Mouse (Mus musculus) limb, embryonic 11.5 days (tissue): ENCODE results near the gene Pon3. TPM values are rescaled to one million over a fixed set of nuclear protein-coding genes. Genes with fewer than 3 reads are reported as not detected.

Experiments used
- ATAC-seq: fragments of 200-750 bp; cut with Nextera tagmentation; 2 replicates; pipeline ENCODE4 v1.8.0; 2017; ENCODE audit warnings: low read depth; ENCODE audit not compliant: insufficient number of reproducible peaks, low FRiP score, low TSS enrichment
- DNase-seq: peaks from one replicate; pipeline ENCODE4 v3.0.0-alpha.2; 2015; ENCODE audit warnings: low spot score
- H3K27ac ChIP-seq: fragments of 300-500 bp; sonication (generic); replicated peaks from 2 replicates; pipeline ENCODE4 v1.5.1; 2014; ENCODE audit warnings: low read depth, mild to moderate bottlenecking, low read length
- H3K27me3 ChIP-seq: fragments of 300-500 bp; sonication (generic); 2 replicates; pipeline ENCODE4 v1.6.1; 2014; ENCODE audit warnings: mild to moderate bottlenecking, low read length, mixed read lengths; ENCODE audit not compliant: control insufficient read depth, insufficient read depth
- H3K36me3 ChIP-seq: fragments of 300-500 bp; sonication (generic); 2 replicates; pipeline ENCODE4 v1.6.1; 2014; ENCODE audit warnings: mild to moderate bottlenecking, low read length, moderate library complexity, mixed read lengths; ENCODE audit not compliant: control insufficient read depth, insufficient read depth
- H3K4me1 ChIP-seq: fragments of 300-500 bp; sonication (generic); 2 replicates; pipeline ENCODE4 v1.6.1; 2014; ENCODE audit warnings: low read length, mixed read lengths; ENCODE audit not compliant: control insufficient read depth, insufficient read depth
- H3K4me2 ChIP-seq: fragments of 300-500 bp; sonication (generic); 2 replicates; pipeline ENCODE4 v1.6.1; 2014; ENCODE audit warnings: low read depth, mild to moderate bottlenecking, moderate library complexity; ENCODE audit not compliant: severe bottlenecking
- H3K4me3 ChIP-seq: fragments of 300-500 bp; sonication (generic); 2 replicates; pipeline ENCODE4 v1.5.1; 2014; ENCODE audit warnings: low read depth, low read length
- H3K9ac ChIP-seq: fragments of 300-500 bp; sonication (generic); 2 replicates; pipeline ENCODE4 v1.6.1; 2014; ENCODE audit warnings: mild to moderate bottlenecking, low read length
- H3K9me3 ChIP-seq: fragments of 300-500 bp; sonication (generic); 2 replicates; pipeline ENCODE4 v1.6.1; 2016; ENCODE audit warnings: low read length; ENCODE audit not compliant: control insufficient read depth
- WGBS: fragments of 180-500 bp; shearing (Covaris S2); extraction: QIAGEN DNeasy Blood & Tissue Kit; methylation state at CpG from one replicate; pipeline ENCODE4 v1.1.7; 2014; 5-methylcytosine and 5-hydroxymethylcytosine counted together
- polyA plus RNA-seq: library from polyadenylated mRNA; unstranded; fragments of >200 nt; fragmentation: Nextera tagmentation; extraction: Ambion mirVana; gene quantifications from 2 replicates; pipeline ENCODE4 v1.2.1, GENCODE M21; 2014

Pon3 gene
- polyA plus RNA-seq, 1 experiment from 2014 or later = 8.3 TPM

DNA sequence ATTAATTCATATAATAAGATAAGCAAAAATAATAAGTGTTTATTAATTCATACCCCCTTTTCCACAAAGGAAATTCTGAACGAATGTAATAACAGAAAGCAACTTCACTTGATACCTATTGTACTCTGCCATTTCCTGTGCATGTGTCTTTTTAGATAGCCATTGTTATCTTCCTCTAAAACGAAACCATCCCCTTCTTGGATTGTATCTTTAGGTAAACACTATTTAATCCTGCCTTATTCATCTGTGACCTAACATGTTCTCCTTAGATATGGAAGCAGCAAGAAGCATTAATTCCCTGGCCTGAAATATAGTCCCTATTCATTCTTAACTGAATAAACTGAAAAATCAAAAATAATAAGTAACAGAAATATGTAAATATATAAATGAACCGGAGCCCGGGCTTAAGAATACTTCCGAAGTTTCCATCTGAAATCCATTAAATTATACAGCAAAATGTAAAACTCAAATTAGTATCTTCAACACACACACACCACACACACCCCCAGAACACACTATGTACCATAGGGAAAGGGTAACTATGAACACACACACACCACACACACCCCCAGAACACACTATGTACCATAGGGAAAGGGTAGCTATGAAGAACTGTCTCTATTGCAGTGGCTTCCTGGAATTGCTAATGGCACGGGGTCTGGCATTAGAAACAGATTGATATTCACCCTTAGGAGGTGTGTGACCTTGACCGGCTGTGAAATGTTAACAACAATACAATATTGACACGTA lies 7.3 kb upstream of the Pon3 start:
- Histone ChIP-seq H3K9ac (no peak overlapping the region), H3K36me3 (no peaks in the 10 kb centered on the region), H3K4me2 (no peak overlapping the region), H3K4me3 (no peak overlapping the region), H3K9me3 (no peaks in the 10 kb centered on the region), H3K27me3 (no peaks in the 10 kb centered on the region), H3K27ac (no peak overlapping the region), H3K4me1 (no peaks in the 10 kb centered on the region)
- no peak for DNase-seq
- 78% methylated on average over 8 of the region's 8 CpGs for WGBS
- ATAC-seq = no peak

DNA sequence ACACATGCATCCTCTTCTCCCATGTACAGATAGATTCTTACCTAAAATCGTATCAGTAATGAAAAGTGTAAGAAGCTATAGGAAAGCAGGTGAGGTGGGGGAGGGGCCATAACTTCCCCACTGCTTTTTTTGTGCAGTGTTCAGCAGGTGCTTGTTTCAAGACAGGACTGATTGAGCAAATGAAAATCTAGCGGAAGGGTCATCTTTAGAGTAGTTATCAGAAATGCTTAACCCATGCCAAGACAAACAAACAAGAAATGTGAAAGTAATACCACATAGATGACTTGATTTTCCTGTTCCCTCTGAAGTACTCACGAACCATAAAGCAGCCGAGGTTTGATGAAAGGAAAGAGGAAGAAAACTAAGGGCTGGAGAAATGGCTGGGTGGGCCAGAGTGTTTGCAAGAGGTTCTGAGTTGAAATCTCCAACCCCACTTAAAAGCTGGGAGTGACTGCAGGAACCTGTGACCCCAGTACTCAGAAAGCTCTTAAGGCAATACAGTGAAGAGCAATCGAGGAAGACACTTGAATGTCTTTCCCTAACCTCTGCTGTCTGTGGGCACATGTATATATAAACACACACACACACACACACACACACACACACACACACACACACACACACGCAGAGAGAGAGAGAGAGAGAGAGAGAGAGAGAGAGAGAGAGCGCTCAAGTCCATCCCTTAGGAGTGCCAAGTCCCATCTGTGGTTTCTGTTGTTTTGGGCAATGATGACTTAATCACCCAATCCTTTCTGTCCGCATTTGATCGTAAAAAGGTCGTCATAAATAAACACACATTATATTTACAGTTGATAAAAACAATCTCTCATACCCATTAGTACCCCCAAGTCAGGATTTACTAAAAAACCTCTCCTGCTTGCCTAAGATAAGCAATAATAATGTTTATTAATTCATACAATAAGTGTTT lies 6.5 kb upstream of the Pon3 start:
- no peak overlapping the region for H3K4me2 ChIP-seq
- WGBS = 88% methylated on average over 9 of the region's 10 CpGs
- H3K9me3 ChIP-seq = no peaks in the 10 kb centered on the region
- H3K27me3 ChIP-seq = no peaks in the 10 kb centered on the region
- no peak overlapping the region for H3K9ac ChIP-seq
- no peak overlapping the region for H3K27ac ChIP-seq
- H3K4me1 ChIP-seq = no peaks in the 10 kb centered on the region
- no peak for ATAC-seq
- H3K36me3 ChIP-seq = no peaks in the 10 kb centered on the region
- H3K4me3 ChIP-seq = no peak overlapping the region
- DNase-seq = no peak

DNA sequence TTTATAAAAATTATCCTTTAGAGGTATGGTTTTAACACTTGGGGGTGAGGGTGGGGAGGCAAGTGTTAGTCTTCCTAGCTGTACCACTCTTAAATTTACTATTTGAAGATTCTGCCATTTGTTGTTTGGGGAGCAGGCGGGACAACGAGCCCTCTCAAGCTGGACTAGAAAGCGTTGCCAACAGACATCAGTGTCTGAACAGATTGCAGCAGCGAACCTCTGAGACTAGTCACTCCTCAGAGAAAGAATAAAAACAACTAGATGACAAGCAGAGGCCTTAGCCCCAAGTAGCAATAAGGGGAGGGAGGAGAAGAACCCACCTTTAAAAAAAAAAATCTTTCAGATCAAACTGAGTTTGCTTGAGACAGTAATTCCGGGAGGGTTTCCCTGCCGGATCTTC lies 795 bp downstream of the Pon3 start:
- H3K9ac ChIP-seq = no peak overlapping the region
- peak overlapping the region; percentile 31 for H3K4me3 ChIP-seq
- H3K27me3 ChIP-seq = no peaks in the 10 kb centered on the region
- no peaks in the 10 kb centered on the region for H3K9me3 ChIP-seq
- H3K4me1 ChIP-seq = no peaks in the 10 kb centered on the region
- H3K4me2 ChIP-seq = peak overlapping the region; percentile 55
- no peak for ATAC-seq
- no peak for DNase-seq
- no peaks in the 10 kb centered on the region for H3K36me3 ChIP-seq
- 45% methylated on average over 6 of the region's 6 CpGs for WGBS
- H3K27ac ChIP-seq = no peak overlapping the region

DNA sequence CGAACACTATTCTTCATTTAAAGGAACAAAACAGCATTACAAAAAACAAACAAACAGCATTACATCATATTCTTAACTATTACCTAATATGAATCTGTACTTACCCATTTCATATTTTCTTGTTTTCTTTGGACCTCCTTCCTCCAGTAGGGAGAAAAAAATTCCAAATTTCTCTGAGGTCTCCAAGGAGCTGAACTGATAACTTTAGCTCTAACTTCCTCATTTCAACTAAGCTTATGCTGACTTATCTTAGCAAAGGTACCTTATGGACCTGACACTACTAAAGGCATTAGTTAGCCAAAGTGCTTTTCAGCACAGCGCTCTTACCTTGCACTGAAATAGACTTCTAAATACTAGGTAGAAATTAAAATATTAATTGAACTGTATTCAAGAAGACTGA lies 1.2 kb downstream of the Pon3 start:
- Histone ChIP-seq H3K27ac (no peak overlapping the region), H3K4me3 (no peak overlapping the region), H3K4me2 (no peak overlapping the region), H3K9ac (no peak overlapping the region), H3K4me1 (no peaks in the 10 kb centered on the region), H3K27me3 (no peaks in the 10 kb centered on the region), H3K36me3 (no peaks in the 10 kb centered on the region), H3K9me3 (no peaks in the 10 kb centered on the region)
- ATAC-seq (no peak), DNase-seq (no peak)
- WGBS = 90% methylated on average over 2 of the region's 2 CpGs

DNA sequence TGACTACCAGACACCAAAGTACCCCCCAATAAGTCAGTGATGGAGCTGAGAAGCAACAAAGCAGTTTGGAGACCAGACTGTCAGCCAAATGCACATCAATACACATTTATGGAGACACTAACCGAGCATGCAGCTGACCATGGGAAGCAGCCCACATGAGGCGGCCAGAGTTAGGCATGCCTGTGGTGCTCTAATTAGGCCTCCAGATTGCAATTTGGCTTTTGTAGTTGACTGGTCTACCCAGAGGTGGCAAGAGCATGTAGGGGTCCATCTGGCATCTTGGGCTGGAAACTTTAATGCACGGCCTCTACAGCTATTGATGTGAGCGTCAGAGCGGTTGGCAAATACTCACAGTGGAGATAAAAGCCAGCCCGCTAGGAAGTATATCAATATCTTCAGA lies 10.2 kb downstream of the Pon3 start:
- no peak overlapping the region for H3K4me2 ChIP-seq
- 79% methylated on average over 6 of the region's 6 CpGs for WGBS
- no peaks in the 10 kb centered on the region for H3K36me3 ChIP-seq
- no peak overlapping the region for H3K9ac ChIP-seq
- no peaks in the 10 kb centered on the region for H3K27me3 ChIP-seq
- no peaks in the 10 kb centered on the region for H3K4me1 ChIP-seq
- no peak for ATAC-seq
- no peaks in the 10 kb centered on the region for H3K9me3 ChIP-seq
- H3K4me3 ChIP-seq = no peak overlapping the region
- no peak for DNase-seq
- no peak overlapping the region for H3K27ac ChIP-seq

DNA sequence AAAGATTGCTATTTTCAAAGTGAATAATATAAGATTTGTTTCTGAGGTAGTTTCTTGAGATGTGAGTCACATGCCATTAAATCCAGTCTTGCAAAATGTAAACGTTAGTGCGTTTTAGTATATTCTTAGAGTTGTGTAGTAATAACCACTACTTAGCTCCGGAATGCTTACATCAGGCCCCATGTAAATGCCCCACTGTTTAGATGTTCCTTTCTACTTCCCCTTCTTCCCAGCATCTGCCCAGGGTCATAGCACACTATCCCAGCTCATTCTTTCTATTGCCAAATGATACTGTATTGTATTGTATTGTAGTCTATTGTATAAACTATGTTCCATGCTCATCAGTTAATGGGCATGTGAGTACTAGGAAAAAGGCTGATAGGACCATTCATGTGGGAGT lies 17.3 kb downstream of the Pon3 start:
- no peaks in the 10 kb centered on the region for H3K27me3 ChIP-seq
- H3K4me3 ChIP-seq = no peak overlapping the region
- no peak overlapping the region for H3K9ac ChIP-seq
- no peak for ATAC-seq
- H3K36me3 ChIP-seq = no peaks in the 10 kb centered on the region
- no peak overlapping the region for H3K27ac ChIP-seq
- no peaks in the 10 kb centered on the region for H3K9me3 ChIP-seq
- no peaks in the 10 kb centered on the region for H3K4me1 ChIP-seq
- H3K4me2 ChIP-seq = no peak overlapping the region
- WGBS = 94% methylated on average over 3 of the region's 3 CpGs
- no peak for DNase-seq

DNA sequence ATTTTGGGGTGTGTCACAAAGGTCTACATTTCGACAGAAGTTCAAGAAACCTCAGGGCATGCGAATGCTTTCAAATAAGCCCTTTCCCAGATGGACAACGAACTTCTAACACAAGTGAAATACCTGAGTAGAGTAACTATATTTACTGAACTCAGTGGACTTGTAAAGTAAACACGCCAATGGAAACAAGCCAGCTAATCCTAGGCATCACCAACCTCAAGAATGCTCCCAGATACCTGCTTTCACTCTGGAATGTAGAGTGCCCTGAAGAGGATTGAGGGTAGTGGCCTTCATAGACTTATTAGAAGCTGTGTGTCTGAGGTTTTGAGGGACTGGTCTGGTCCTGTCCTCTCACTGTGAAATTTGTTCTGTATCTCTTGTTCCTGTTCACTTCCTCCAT lies 18.6 kb downstream of the Pon3 start:
- Histone ChIP-seq H3K4me1 (no peaks in the 10 kb centered on the region), H3K27me3 (no peaks in the 10 kb centered on the region), H3K9me3 (no peaks in the 10 kb centered on the region), H3K36me3 (no peaks in the 10 kb centered on the region), H3K9ac (no peak overlapping the region), H3K4me2 (no peak overlapping the region), H3K27ac (no peak overlapping the region), H3K4me3 (no peak overlapping the region)
- DNase-seq = no peak
- 89% methylated on average over 4 of the region's 4 CpGs for WGBS
- ATAC-seq = no peak

DNA sequence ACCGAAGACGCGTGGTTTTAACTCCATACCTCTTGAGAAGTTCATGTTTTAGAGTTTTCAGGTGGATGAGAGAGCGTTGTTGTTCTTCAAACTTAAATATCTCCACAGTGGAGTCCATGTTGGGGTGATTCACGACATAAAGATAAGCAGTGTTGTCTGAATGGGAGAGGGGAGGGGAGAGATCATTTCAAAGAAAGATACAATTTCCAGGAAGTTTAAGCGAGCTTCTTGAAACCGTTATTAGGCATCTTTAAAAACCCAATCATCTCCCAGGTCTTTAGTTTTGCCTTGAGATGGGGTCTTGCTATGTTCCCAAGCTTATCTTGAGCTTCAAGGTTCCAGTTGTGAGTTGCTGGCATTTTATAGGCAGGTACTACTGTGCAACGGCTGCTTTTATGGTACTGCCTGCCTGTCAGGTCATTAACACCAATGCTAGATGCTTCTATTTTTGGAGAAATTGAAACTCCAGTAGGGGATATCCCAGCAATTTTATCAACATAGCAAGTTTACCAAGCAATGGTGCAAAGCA lies 19.2 kb downstream of the Pon3 start:
- no peaks in the 10 kb centered on the region for H3K36me3 ChIP-seq
- no peak overlapping the region for H3K4me3 ChIP-seq
- H3K9me3 ChIP-seq = no peaks in the 10 kb centered on the region
- no peaks in the 10 kb centered on the region for H3K27me3 ChIP-seq
- no peak overlapping the region for H3K9ac ChIP-seq
- WGBS = 88% methylated on average over 8 of the region's 8 CpGs
- no peak for DNase-seq
- ATAC-seq = no peak
- H3K4me1 ChIP-seq = no peaks in the 10 kb centered on the region
- no peak overlapping the region for H3K27ac ChIP-seq
- H3K4me2 ChIP-seq = no peak overlapping the region
